Mouse (Mus musculus) liver, embryonic 15.5 days (tissue): ENCODE results near the gene Itgb3. TPM values are rescaled to one million over a fixed set of nuclear protein-coding genes. Genes with fewer than 3 reads are reported as not detected.

Source experiments
- ATAC-seq: fragments of 200-750 bp; cut with Nextera tagmentation; 2 replicates; pipeline ENCODE4 v1.8.0; 2017; ENCODE audit warnings: moderate number of reproducible peaks, mild to moderate bottlenecking, moderate library complexity; ENCODE audit not compliant: insufficient read depth
- H3K27ac ChIP-seq: fragments of 300-500 bp; sonication (generic); replicated peaks from 2 replicates; pipeline ENCODE4 v1.5.1; 2015; ENCODE audit warnings: mild to moderate bottlenecking, inconsistent platforms
- H3K27me3 ChIP-seq: fragments of 300-500 bp; sonication (generic); 2 replicates; pipeline ENCODE4 v1.6.1; 2015; ENCODE audit warnings: mild to moderate bottlenecking, inconsistent platforms
- H3K36me3 ChIP-seq: fragments of 300-500 bp; sonication (generic); replicated peaks from 2 replicates; pipeline ENCODE4 v1.6.1; 2015; ENCODE audit warnings: moderate library complexity, mild to moderate bottlenecking, inconsistent platforms
- H3K4me1 ChIP-seq: fragments of 300-500 bp; sonication (generic); replicated peaks from 2 replicates; pipeline ENCODE4 v1.6.1; 2015; ENCODE audit warnings: inconsistent platforms
- H3K4me2 ChIP-seq: fragments of 300-500 bp; sonication (generic); 2 replicates; pipeline ENCODE4 v1.6.1; 2015; ENCODE audit warnings: moderate library complexity, mild to moderate bottlenecking, inconsistent platforms
- H3K4me3 ChIP-seq: fragments of 300-500 bp; sonication (generic); replicated peaks from 2 replicates; pipeline ENCODE4 v1.5.1; 2015; ENCODE audit warnings: mild to moderate bottlenecking, inconsistent platforms
- H3K9ac ChIP-seq: fragments of 300-500 bp; sonication (generic); 2 replicates; pipeline ENCODE4 v1.6.1; 2015; ENCODE audit warnings: moderate library complexity, mild to moderate bottlenecking, inconsistent platforms
- H3K9me3 ChIP-seq: fragments of 300-500 bp; sonication (generic); replicated peaks from 2 replicates; pipeline ENCODE4 v1.6.1; 2016; ENCODE audit warnings: inconsistent platforms
- WGBS: fragments of 180-500 bp; shearing (Covaris S2); methylation state at CpG from one replicate; pipeline ENCODE4 v1.1.7; 2015; ENCODE audit warnings: mixed read lengths; ENCODE audit not compliant: insufficient replicate concordance; 5-methylcytosine and 5-hydroxymethylcytosine counted together
- polyA plus RNA-seq: library from polyadenylated mRNA; unstranded; fragments of >200 nt; fragmentation: Nextera tagmentation; extraction: Ambion mirVana; gene quantifications from 2 replicates; pipeline ENCODE4 v1.2.1, GENCODE M21; 2015

The Itgb3 gene
- polyA plus RNA-seq, 1 experiment from 2014 or later, result 12.4 TPM

GRCm38 (mm10) chr11:104582630-104583364 is 25.0 kb upstream of the Itgb3 start:
- Histone ChIP-seq H3K4me3 (no peak overlapping the region), H3K4me2 (no peak overlapping the region), H3K4me1 (no peaks in the 10 kb centered on the region), H3K36me3 (no peaks in the 10 kb centered on the region), H3K9me3 (no peaks in the 10 kb centered on the region), H3K9ac (no peak overlapping the region), H3K27me3 (peaks cover 47% of the 10 kb centered on the region), H3K27ac (no peak overlapping the region)
- 39% methylated on average over 13 of the region's 13 CpGs for WGBS
- ATAC-seq, result no peak

GRCm38 (mm10) chr11:104585495-104585894 is 22.3 kb upstream of the Itgb3 start:
- H3K4me3 ChIP-seq, result no peak overlapping the region
- H3K9ac ChIP-seq, result no peak overlapping the region
- ATAC-seq, result no peak
- no peaks in the 10 kb centered on the region for H3K9me3 ChIP-seq
- H3K27me3 ChIP-seq, result peaks cover 28% of the 10 kb centered on the region
- no peaks in the 10 kb centered on the region for H3K4me1 ChIP-seq
- no peaks in the 10 kb centered on the region for H3K36me3 ChIP-seq
- H3K4me2 ChIP-seq, result no peak overlapping the region
- H3K27ac ChIP-seq, result no peak overlapping the region
- 67% methylated on average over 5 of the region's 5 CpGs for WGBS

GRCm38 (mm10) chr11:104587904-104588303 is 19.9 kb upstream of the Itgb3 start:
- Histone ChIP-seq H3K27me3 (peaks cover 6% of the 10 kb centered on the region), H3K9me3 (no peaks in the 10 kb centered on the region), H3K4me3 (no peak overlapping the region), H3K36me3 (no peaks in the 10 kb centered on the region), H3K4me2 (no peak overlapping the region), H3K9ac (no peak overlapping the region), H3K4me1 (no peaks in the 10 kb centered on the region), H3K27ac (no peak overlapping the region)
- no peak for ATAC-seq
- 86% methylated on average over 9 of the region's 9 CpGs for WGBS

- Histone ChIP-seq H3K4me1 (no peaks in the 10 kb centered on the region), H3K27ac (no peak overlapping the region), H3K4me2 (no peak overlapping the region), H3K4me3 (no peak overlapping the region), H3K27me3 (peaks cover under 1% of the 10 kb centered on the region; the same call in 1 of the 2 replicates), H3K9ac (no peak overlapping the region), H3K36me3 (no peaks in the 10 kb centered on the region), H3K9me3 (no peaks in the 10 kb centered on the region)
- ATAC-seq, result no peak
- WGBS, result 60% methylated on average over 2 of the region's 2 CpGs
Observed at GRCm38 (mm10) chr11:104588513-104588912, 19.3 kb upstream of the Itgb3 start.

GRCm38 (mm10) chr11:104589570-104589969 is 18.2 kb upstream of the Itgb3 start:
- no peak overlapping the region for H3K27ac ChIP-seq
- H3K4me3 ChIP-seq, result no peak overlapping the region
- no peak for ATAC-seq
- no peaks in the 10 kb centered on the region for H3K36me3 ChIP-seq
- no peak overlapping the region for H3K9ac ChIP-seq
- H3K4me2 ChIP-seq, result no peak overlapping the region
- no peaks in the 10 kb centered on the region for H3K9me3 ChIP-seq
- WGBS, result 56% methylated on average over 1 of the region's 1 CpGs
- H3K4me1 ChIP-seq, result no peaks in the 10 kb centered on the region
- no peaks in the 10 kb centered on the region for H3K27me3 ChIP-seq

- Histone ChIP-seq H3K4me1 (no peaks in the 10 kb centered on the region), H3K4me3 (no peak overlapping the region), H3K9me3 (no peaks in the 10 kb centered on the region), H3K27me3 (no peaks in the 10 kb centered on the region), H3K27ac (no peak overlapping the region), H3K36me3 (no peaks in the 10 kb centered on the region), H3K9ac (no peak overlapping the region), H3K4me2 (no peak overlapping the region)
- WGBS, result under 1% methylated on average over 8 of the region's 8 CpGs
- peak; percentile 49 for ATAC-seq
Observed at GRCm38 (mm10) chr11:104590148-104590547, 17.7 kb upstream of the Itgb3 start.

- H3K27ac ChIP-seq, result no peak overlapping the region
- no peak for ATAC-seq
- no peaks in the 10 kb centered on the region; the same call in 1 of the 2 replicates for H3K4me1 ChIP-seq
- H3K4me3 ChIP-seq, result no peak overlapping the region
- H3K27me3 ChIP-seq, result peaks cover 10% of the 10 kb centered on the region; the same call in 1 of the 2 replicates
- WGBS, result 61% methylated on average over 13 of the region's 13 CpGs
- no peaks in the 10 kb centered on the region for H3K9me3 ChIP-seq
- no peak overlapping the region for H3K4me2 ChIP-seq
- H3K9ac ChIP-seq, result no peak overlapping the region
- H3K36me3 ChIP-seq, result no peaks in the 10 kb centered on the region
Observed at GRCm38 (mm10) chr11:104592066-104592835, 15.5 kb upstream of the Itgb3 start.

- peaks cover 10% of the 10 kb centered on the region; the same call in 1 of the 2 replicates for H3K27me3 ChIP-seq
- 0 out of 2 replicates have a peak, but pooled peaks have one; percentile 28 for ATAC-seq
- no peak overlapping the region for H3K4me2 ChIP-seq
- H3K9me3 ChIP-seq, result no peaks in the 10 kb centered on the region
- 10% methylated on average over 10 of the region's 10 CpGs for WGBS
- H3K27ac ChIP-seq, result no peak overlapping the region
- no peaks in the 10 kb centered on the region for H3K36me3 ChIP-seq
- no peak overlapping the region for H3K9ac ChIP-seq
- no peaks in the 10 kb centered on the region; the same call in 1 of the 2 replicates for H3K4me1 ChIP-seq
- no peak overlapping the region for H3K4me3 ChIP-seq
Observed at GRCm38 (mm10) chr11:104596365-104596764, 11.4 kb upstream of the Itgb3 start.

GRCm38 (mm10) chr11:104599265-104599945 is 8.4 kb upstream of the Itgb3 start:
- ATAC-seq, result no peak
- Histone ChIP-seq H3K9me3 (no peaks in the 10 kb centered on the region), H3K36me3 (no peaks in the 10 kb centered on the region), H3K27me3 (peaks cover 13% of the 10 kb centered on the region; the same call in 1 of the 2 replicates), H3K4me3 (no peak overlapping the region), H3K9ac (no peak overlapping the region), H3K4me1 (no peaks in the 10 kb centered on the region; the same call in 1 of the 2 replicates), H3K4me2 (no peak overlapping the region), H3K27ac (no peak overlapping the region)
- WGBS, result 58% methylated on average over 13 of the region's 13 CpGs

- H3K27me3 ChIP-seq, result peaks cover 17% of the 10 kb centered on the region; the same call in 1 of the 2 replicates
- no peak overlapping the region for H3K9ac ChIP-seq
- H3K27ac ChIP-seq, result no peak overlapping the region
- no peaks in the 10 kb centered on the region for H3K9me3 ChIP-seq
- 55% methylated on average over 4 of the region's 4 CpGs for WGBS
- H3K4me1 ChIP-seq, result no peaks in the 10 kb centered on the region; the same call in 1 of the 2 replicates
- H3K4me2 ChIP-seq, result no peak overlapping the region
- ATAC-seq, result no peak
- no peak overlapping the region for H3K4me3 ChIP-seq
- no peaks in the 10 kb centered on the region for H3K36me3 ChIP-seq
Observed at GRCm38 (mm10) chr11:104600675-104601074, 7.1 kb upstream of the Itgb3 start.

- Histone ChIP-seq H3K4me1 (peaks cover 12% of the 10 kb centered on the region), H3K9me3 (no peaks in the 10 kb centered on the region)
- WGBS, result 66% methylated on average over 6 of the region's 6 CpGs
Observed at GRCm38 (mm10) chr11:104604192-104604591, 3.6 kb upstream of the Itgb3 start.

More at GRCm38 (mm10) chr11:104604192-104604591, 3.6 kb upstream of the Itgb3 start:
- no peak overlapping the region for H3K27ac ChIP-seq
- H3K27me3 ChIP-seq, result peaks cover 42% of the 10 kb centered on the region
- H3K9ac ChIP-seq, result no peak overlapping the region
- ATAC-seq, result no peak
- no peak overlapping the region for H3K4me3 ChIP-seq
- no peaks in the 10 kb centered on the region for H3K36me3 ChIP-seq
- no peak overlapping the region for H3K4me2 ChIP-seq
